Mouse (Mus musculus) lung, postnatal 36 days (tissue): Measurements from ENCODE around the gene Hps6.

Experiments
- DNase-seq: peaks from one replicate; pipeline ENCODE4 v3.0.0; 2022; ENCODE audit warnings: mixed read lengths

Gene Hps6

GRCm38 (mm10) chr19:46045696-46046311, 42.5 kb downstream of the Hps6 start:
- DNase-seq = peak; percentile 80

- DNase-seq = peak; percentile 36
Measured at GRCm38 (mm10) chr19:46046621-46047025, 43.3 kb downstream of the Hps6 start.

- DNase-seq = peak; percentile 9
Measured at GRCm38 (mm10) chr19:46047426-46047825, 44.1 kb downstream of the Hps6 start.

- no peak for DNase-seq
Measured at GRCm38 (mm10) chr19:46049129-46049528, 45.8 kb downstream of the Hps6 start.

- no peak for DNase-seq
Measured at GRCm38 (mm10) chr19:46050462-46050861, 47.2 kb downstream of the Hps6 start.
